Mouse (Mus musculus) erythroblast, embryonic 14.5 days (primary cell): ENCODE results near the gene Zfp472.

Source experiments
- GATA1 ChIP-seq: IDR thresholded peaks from 2 replicates; pipeline ENCODE4 v1.6.1; 2012; ENCODE audit warnings: low read length, inconsistent platforms, mixed read lengths
- TAL1 ChIP-seq: IDR thresholded peaks from 3 replicates; pipeline ENCODE4 v1.6.1; 2012; ENCODE audit warnings: low read length, inconsistent platforms, mixed read lengths

- TF ChIP-seq TAL1: no peak
- TF ChIP-seq GATA1: no peak
These were observed 15.5 kb upstream of the Zfp472 start for GRCm38 (mm10) chr17:32950136-32950535.
